Mouse (Mus musculus) forebrain, embryonic 13.5 days (tissue): ENCODE measurements at regions not wholly inside any gene's neighbourhood (a gene's known extent, or its start where the extent isn't known, plus 50 kb on each side); places are given as distances from the start of the nearest gene placed in this dataset.

Experiments
- ATAC-seq: fragments of 200-750 bp; cut with Nextera tagmentation; 2 replicates; pipeline ENCODE4 v1.8.0; 2017
- H3K27ac ChIP-seq: fragments of 300-500 bp; sonication (generic); 2 replicates; pipeline ENCODE4 v1.5.1; 2015; ENCODE audit warnings: inconsistent platforms, mild to moderate bottlenecking, moderate library complexity
- H3K27me3 ChIP-seq: fragments of 300-500 bp; sonication (generic); 2 replicates; pipeline ENCODE4 v1.6.1; 2015; ENCODE audit warnings: mild to moderate bottlenecking, inconsistent platforms
- H3K36me3 ChIP-seq: fragments of 300-500 bp; sonication (generic); 2 replicates; pipeline ENCODE4 v1.6.1; 2015; ENCODE audit warnings: mild to moderate bottlenecking, inconsistent platforms; ENCODE audit not compliant: poor library complexity, severe bottlenecking
- H3K4me1 ChIP-seq: fragments of 300-500 bp; sonication (generic); 2 replicates; pipeline ENCODE4 v1.6.1; 2015; ENCODE audit warnings: inconsistent platforms
- H3K4me2 ChIP-seq: fragments of 300-500 bp; sonication (generic); 2 replicates; pipeline ENCODE4 v1.6.1; 2015; ENCODE audit warnings: inconsistent platforms, mild to moderate bottlenecking, moderate library complexity
- H3K4me3 ChIP-seq: fragments of 300-500 bp; sonication (generic); 2 replicates; pipeline ENCODE4 v1.5.1; 2015; ENCODE audit warnings: mild to moderate bottlenecking, inconsistent platforms
- H3K9ac ChIP-seq: fragments of 300-500 bp; sonication (generic); 2 replicates; pipeline ENCODE4 v1.6.1; 2015; ENCODE audit warnings: mild to moderate bottlenecking, inconsistent platforms
- H3K9me3 ChIP-seq: fragments of 300-500 bp; sonication (generic); replicated peaks from 2 replicates; pipeline ENCODE4 v1.6.1; 2016; ENCODE audit warnings: inconsistent platforms
- WGBS: fragments of 180-500 bp; shearing (Covaris S2); methylation state at CpG from one replicate; pipeline ENCODE4 v1.1.7; 2015; 5-methylcytosine and 5-hydroxymethylcytosine counted together

GRCm38 (mm10) chr16:42591530-42591929 is 251.1 kb upstream of the Gap43 start:
- ATAC-seq = no peak
- H3K9ac ChIP-seq = no peak overlapping the region
- H3K27ac ChIP-seq = no peak overlapping the region
- no peak overlapping the region for H3K4me3 ChIP-seq
- H3K4me2 ChIP-seq = no peak overlapping the region
- H3K27me3 ChIP-seq = no peaks in the 10 kb centered on the region
- WGBS = 91% methylated on average over 5 of the region's 5 CpGs
- H3K36me3 ChIP-seq = no peaks in the 10 kb centered on the region
- no peaks in the 10 kb centered on the region for H3K9me3 ChIP-seq
- no peaks in the 10 kb centered on the region for H3K4me1 ChIP-seq

GRCm38 (mm10) chr16:42586196-42586595 is 245.7 kb upstream of the Gap43 start:
- ATAC-seq = no peak
- Histone ChIP-seq H3K9ac (no peak overlapping the region), H3K4me1 (no peaks in the 10 kb centered on the region), H3K27ac (no peak overlapping the region), H3K9me3 (no peaks in the 10 kb centered on the region), H3K4me3 (no peak overlapping the region), H3K27me3 (no peaks in the 10 kb centered on the region), H3K36me3 (no peaks in the 10 kb centered on the region), H3K4me2 (no peak overlapping the region)

- peak overlapping the region; percentile 23 for H3K4me3 ChIP-seq
- peak; percentile 96 for ATAC-seq
- H3K4me2 ChIP-seq = peak overlapping the region; percentile 53
These were observed 235.1 kb upstream of the Gap43 start for GRCm38 (mm10) chr16:42575517-42575946.

GRCm38 (mm10) chr16:42574978-42575377 is 234.5 kb upstream of the Gap43 start:
- Histone ChIP-seq H3K9me3 (no peaks in the 10 kb centered on the region), H3K27me3 (no peaks in the 10 kb centered on the region), H3K27ac (0 out of 2 replicates have a peak overlapping the region, but pooled peaks have one; percentile 55), H3K9ac (no peak overlapping the region), H3K36me3 (no peaks in the 10 kb centered on the region), H3K4me2 (peak overlapping the region; percentile 53; the same call in 1 of the 2 replicates), H3K4me1 (peaks cover 15% of the 10 kb centered on the region), H3K4me3 (no peak overlapping the region)
- 0 out of 2 replicates have a peak, but pooled peaks have one; percentile 16 for ATAC-seq
- WGBS = 3% methylated on average over 1 of the region's 1 CpGs

More at GRCm38 (mm10) chr16:42575517-42575946, 235.1 kb upstream of the Gap43 start:
- peaks cover 15% of the 10 kb centered on the region for H3K4me1 ChIP-seq
- H3K27ac ChIP-seq = peak overlapping the region; percentile 55
- no peaks in the 10 kb centered on the region for H3K9me3 ChIP-seq
- WGBS = 3% methylated on average over 7 of the region's 7 CpGs
- no peaks in the 10 kb centered on the region for H3K36me3 ChIP-seq
- H3K27me3 ChIP-seq = no peaks in the 10 kb centered on the region
- H3K9ac ChIP-seq = peak overlapping the region; percentile 43; the same call in 1 of the 2 replicates

- no peak overlapping the region for H3K9ac ChIP-seq
- no peak overlapping the region for H3K4me3 ChIP-seq
- H3K27ac ChIP-seq = no peak overlapping the region; the same call in 1 of the 2 replicates
- no peaks in the 10 kb centered on the region for H3K27me3 ChIP-seq
- no peak overlapping the region for H3K4me2 ChIP-seq
- WGBS = 76% methylated on average over 6 of the region's 6 CpGs
- peaks cover 8% of the 10 kb centered on the region for H3K4me1 ChIP-seq
- H3K9me3 ChIP-seq = no peaks in the 10 kb centered on the region
- peak; percentile 82 for ATAC-seq
- no peaks in the 10 kb centered on the region for H3K36me3 ChIP-seq
These were observed 230.0 kb upstream of the Gap43 start for GRCm38 (mm10) chr16:42570246-42570996.

GRCm38 (mm10) chr16:42569335-42569734 is 228.9 kb upstream of the Gap43 start:
- Histone ChIP-seq H3K27me3 (no peaks in the 10 kb centered on the region), H3K27ac (no peak overlapping the region), H3K9me3 (no peaks in the 10 kb centered on the region), H3K4me2 (no peak overlapping the region), H3K9ac (no peak overlapping the region), H3K4me1 (no peaks in the 10 kb centered on the region), H3K36me3 (no peaks in the 10 kb centered on the region), H3K4me3 (no peak overlapping the region)
- 72% methylated on average over 2 of the region's 2 CpGs for WGBS
- ATAC-seq = no peak

- ATAC-seq = no peak
- H3K9me3 ChIP-seq = no peaks in the 10 kb centered on the region
- peaks cover 19% of the 10 kb centered on the region for H3K4me1 ChIP-seq
- WGBS = 36% methylated on average over 1 of the region's 1 CpGs
- no peak overlapping the region for H3K4me3 ChIP-seq
- H3K36me3 ChIP-seq = no peaks in the 10 kb centered on the region
- no peak overlapping the region for H3K4me2 ChIP-seq
- H3K27ac ChIP-seq = no peak overlapping the region
- H3K27me3 ChIP-seq = no peaks in the 10 kb centered on the region
- H3K9ac ChIP-seq = no peak overlapping the region
These were observed 209.1 kb upstream of the Gap43 start for GRCm38 (mm10) chr16:42549591-42549990.

GRCm38 (mm10) chr16:42546229-42547163 is 206.0 kb upstream of the Gap43 start:
- ATAC-seq = peak; percentile 88
- Histone ChIP-seq H3K4me1 (peaks cover 19% of the 10 kb centered on the region), H3K9me3 (no peaks in the 10 kb centered on the region), H3K9ac (no peak overlapping the region), H3K4me2 (no peak overlapping the region), H3K4me3 (no peak overlapping the region), H3K27ac (no peak overlapping the region), H3K36me3 (no peaks in the 10 kb centered on the region), H3K27me3 (no peaks in the 10 kb centered on the region)
- 42% methylated on average over 14 of the region's 14 CpGs for WGBS

- Histone ChIP-seq H3K27me3 (no peaks in the 10 kb centered on the region), H3K4me1 (0 out of 2 replicates have a peak, but pooled peaks cover 3% of the 10 kb centered on the region), H3K36me3 (no peaks in the 10 kb centered on the region), H3K9ac (no peak overlapping the region), H3K4me3 (no peak overlapping the region), H3K27ac (no peak overlapping the region), H3K4me2 (no peak overlapping the region), H3K9me3 (no peaks in the 10 kb centered on the region)
- no peak for ATAC-seq
- 86% methylated on average over 4 of the region's 4 CpGs for WGBS
These were observed 176.9 kb upstream of the Gap43 start for GRCm38 (mm10) chr16:42517321-42517720.

GRCm38 (mm10) chr16:42515929-42516328 is 175.5 kb upstream of the Gap43 start:
- Histone ChIP-seq H3K27me3 (no peaks in the 10 kb centered on the region), H3K4me3 (no peak overlapping the region), H3K4me2 (no peak overlapping the region), H3K36me3 (no peaks in the 10 kb centered on the region), H3K4me1 (0 out of 2 replicates have a peak, but pooled peaks cover 3% of the 10 kb centered on the region), H3K9ac (no peak overlapping the region), H3K27ac (no peak overlapping the region), H3K9me3 (no peaks in the 10 kb centered on the region)
- no peak for ATAC-seq
- 80% methylated on average over 3 of the region's 3 CpGs for WGBS

GRCm38 (mm10) chr16:42505107-42505506 is 164.7 kb upstream of the Gap43 start:
- no peaks in the 10 kb centered on the region for H3K9me3 ChIP-seq
- no peaks in the 10 kb centered on the region for H3K4me1 ChIP-seq
- H3K27me3 ChIP-seq = no peaks in the 10 kb centered on the region
- 58% methylated on average over 9 of the region's 9 CpGs for whole genome bisulfite sequencing
- H3K4me3 ChIP-seq = no peak overlapping the region
- no peak overlapping the region for H3K9ac ChIP-seq
- no peak overlapping the region for H3K27ac ChIP-seq
- ATAC-seq = no peak
- no peaks in the 10 kb centered on the region for H3K36me3 ChIP-seq
- no peak overlapping the region for H3K4me2 ChIP-seq

GRCm38 (mm10) chr16:42501713-42502112 is 161.3 kb upstream of the Gap43 start:
- no peaks in the 10 kb centered on the region for H3K36me3 ChIP-seq
- no peaks in the 10 kb centered on the region for H3K9me3 ChIP-seq
- whole genome bisulfite sequencing = 94% methylated on average over 2 of the region's 2 CpGs
- H3K4me1 ChIP-seq = no peaks in the 10 kb centered on the region
- H3K27ac ChIP-seq = no peak overlapping the region
- no peaks in the 10 kb centered on the region for H3K27me3 ChIP-seq
- no peak overlapping the region for H3K9ac ChIP-seq
- no peak overlapping the region for H3K4me2 ChIP-seq
- no peak overlapping the region for H3K4me3 ChIP-seq
- no peak for ATAC-seq
